Mouse (Mus musculus) MEL (cell line): ENCODE data around the gene Ptprj.

Experiments used
- CHD1 ChIP-seq: IDR thresholded peaks from 2 replicates; pipeline ENCODE4 v1.6.1; 2012; ENCODE audit warnings: low read depth, mild to moderate bottlenecking, inconsistent platforms, low read length, improper control_type of control experiment
- CTCF ChIP-seq, 3 experiments: IDR thresholded peaks in 2 of 3; conservative IDR thresholded peaks in 1 of 3; 2 replicates each; pipeline ENCODE4 v1.5.1; 2011 to 2012; ENCODE audit warnings: low read length in 3 of 3, low read depth in 2 of 3, mild to moderate bottlenecking in 2 of 3, improper control_type of control experiment in 1 of 3, inconsistent platforms in 1 of 3, mixed read lengths in 1 of 3, moderate library complexity in 1 of 3; ENCODE audit not compliant: control insufficient read depth in 1 of 3, insufficient read depth in 1 of 3, poor library complexity in 1 of 3, severe bottlenecking in 1 of 3
- E2F4 ChIP-seq: IDR thresholded peaks from 2 replicates; pipeline ENCODE4 v1.6.1; 2011; ENCODE audit warnings: low read depth, low read length, improper control_type of control experiment, borderline replicate concordance
- ELF1 ChIP-seq: IDR thresholded peaks from 2 replicates; pipeline ENCODE4 v1.6.1; 2014; ENCODE audit warnings: low read depth, mild to moderate bottlenecking, inconsistent platforms, low read length, improper control_type of control experiment, moderate library complexity
- JUND ChIP-seq: IDR thresholded peaks from 2 replicates; pipeline ENCODE4 v1.6.1; 2011; ENCODE audit warnings: low read depth, mild to moderate bottlenecking, improper control_type of control experiment, low read length
- MEF2A ChIP-seq: IDR thresholded peaks from 2 replicates; pipeline ENCODE4 v1.6.1; 2014; ENCODE audit warnings: low read depth, mild to moderate bottlenecking, inconsistent platforms, low read length, improper control_type of control experiment; ENCODE audit not compliant: poor library complexity, insufficient replicate concordance, severe bottlenecking; ENCODE audit errors: extremely low read depth
- POLR2A ChIP-seq, 2 experiments: IDR thresholded peaks; 2 replicates each; pipeline ENCODE4 v1.6.1; 2011 to 2012; ENCODE audit warnings: low read length in 2 of 2, mild to moderate bottlenecking in 2 of 2, control low read depth in 1 of 2, improper control_type of control experiment in 1 of 2, low read depth in 1 of 2, moderate library complexity in 1 of 2; ENCODE audit not compliant: control insufficient read depth in 1 of 2, insufficient read depth in 1 of 2, poor library complexity in 1 of 2
- POLR2AphosphoS2 ChIP-seq: IDR thresholded peaks from 2 replicates; pipeline ENCODE4 v1.6.1; 2011; ENCODE audit warnings: low read length, improper control_type of control experiment
- USF1 ChIP-seq: IDR thresholded peaks from 2 replicates; pipeline ENCODE4 v1.6.1; 2014; ENCODE audit warnings: low read depth, mild to moderate bottlenecking, inconsistent platforms, low read length, improper control_type of control experiment, moderate library complexity
- ZC3H11A ChIP-seq: IDR thresholded peaks from 2 replicates; pipeline ENCODE4 v1.6.1; 2012; ENCODE audit warnings: low read depth, mild to moderate bottlenecking, inconsistent platforms, low read length, improper control_type of control experiment
- ZMIZ1 ChIP-seq: IDR thresholded peaks from 2 replicates; pipeline ENCODE4 v1.6.1; 2012; ENCODE audit warnings: low read depth, mild to moderate bottlenecking, inconsistent platforms, low read length, improper control_type of control experiment, moderate library complexity

DNA sequence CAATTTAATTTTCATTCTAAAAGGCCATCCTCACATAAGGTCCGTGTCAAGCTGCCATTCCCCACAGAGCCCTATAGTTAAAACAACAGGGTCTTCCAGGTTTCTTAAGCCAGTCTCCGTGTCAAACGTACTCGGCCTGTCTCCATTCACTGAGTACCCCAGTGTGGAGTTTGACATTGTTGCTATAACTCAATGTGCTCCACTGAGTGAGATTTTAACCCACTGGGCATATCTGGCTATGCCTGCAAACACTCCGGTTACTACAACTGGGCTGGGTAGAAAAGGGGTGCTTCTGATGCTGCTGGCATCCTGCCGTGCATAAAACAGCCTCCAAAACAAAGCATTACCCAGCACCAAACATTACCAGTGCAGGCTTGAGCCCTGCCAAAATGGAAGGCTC is 53.5 kb downstream of the Ptprj start:
- no peak for TF ChIP-seq JUND
- TF ChIP-seq CTCF (IDR thresholded peaks at IDR 0.05 in 2 of 3, conservative IDR thresholded peaks at IDR 0.05 in 1 of 3; ENCODE audit: control insufficient read depth in 1 of 3, insufficient read depth in 1 of 3, low read depth in 2 of 3, low read length in 3 of 3, poor library complexity in 1 of 3, severe bottlenecking in 1 of 3), result no peak
- no peak for TF ChIP-seq POLR2A (IDR thresholded peaks at IDR 0.05; ENCODE audit: control insufficient read depth in 1 of 2, insufficient read depth in 1 of 2, low read depth in 1 of 2, low read length in 2 of 2, poor library complexity in 1 of 2)
- no peak for TF ChIP-seq ZC3H11A
- no peak for TF ChIP-seq POLR2AphosphoS2
- TF ChIP-seq MEF2A, result no peak
- TF ChIP-seq USF1, result no peak
- no peak for TF ChIP-seq ELF1
- TF ChIP-seq E2F4, result no peak
- no peak for TF ChIP-seq CHD1
- TF ChIP-seq ZMIZ1, result no peak
